Mouse (Mus musculus) lung, embryonic 14.5 days (tissue): ENCODE results near the gene Ralgps1. TPM values are rescaled to one million over a fixed set of nuclear protein-coding genes. Genes with fewer than 3 reads are reported as not detected.

Experiments used
- ATAC-seq: fragments of 200-750 bp; cut with Nextera tagmentation; 2 replicates; pipeline ENCODE4 v1.8.0; 2017; ENCODE audit warnings: mild to moderate bottlenecking, moderate TSS enrichment, moderate library complexity; ENCODE audit not compliant: insufficient read depth
- DNase-seq: peaks from one replicate; pipeline ENCODE4 v3.0.0-alpha.2; 2015
- H3K27ac ChIP-seq: fragments of 300-500 bp; sonication (generic); 2 replicates; pipeline ENCODE4 v1.5.1; 2014; ENCODE audit warnings: low read depth, mild to moderate bottlenecking, moderate library complexity
- H3K27me3 ChIP-seq: fragments of 300-500 bp; sonication (generic); 2 replicates; pipeline ENCODE4 v1.6.1; 2014; ENCODE audit warnings: low read length, control low read depth; ENCODE audit not compliant: insufficient read depth
- H3K36me3 ChIP-seq: fragments of 300-500 bp; sonication (generic); 2 replicates; pipeline ENCODE4 v1.6.1; 2014; ENCODE audit warnings: control low read depth; ENCODE audit not compliant: insufficient read depth
- H3K4me1 ChIP-seq: fragments of 300-500 bp; sonication (generic); 2 replicates; pipeline ENCODE4 v1.6.1; 2014; ENCODE audit warnings: antibody characterized with exemption, control low read depth; ENCODE audit not compliant: insufficient read depth
- H3K4me2 ChIP-seq: fragments of 300-500 bp; sonication (generic); 2 replicates; pipeline ENCODE4 v1.6.1; 2014; ENCODE audit warnings: mild to moderate bottlenecking
- H3K4me3 ChIP-seq: fragments of 300-500 bp; sonication (generic); 2 replicates; pipeline ENCODE4 v1.5.1; 2014; ENCODE audit warnings: low read depth, low read length
- H3K9ac ChIP-seq: fragments of 300-500 bp; sonication (generic); 2 replicates; pipeline ENCODE4 v1.6.1; 2014
- H3K9me3 ChIP-seq: fragments of 300-500 bp; sonication (generic); 2 replicates; pipeline ENCODE4 v1.6.1; 2016; ENCODE audit warnings: low read depth, low read length, control low read depth
- CTCF ChIP-seq: IDR thresholded peaks from 2 replicates; pipeline ENCODE4 v1.5.1; 2016; ENCODE audit warnings: antibody characterized with exemption, low read depth
- WGBS: fragments of 180-500 bp; shearing (Covaris S2); extraction: QIAGEN DNeasy Blood & Tissue Kit; methylation state at CpG from one replicate; pipeline ENCODE4 v1.1.7; 2014; 5-methylcytosine and 5-hydroxymethylcytosine counted together
- polyA plus RNA-seq: library from polyadenylated mRNA; unstranded; fragments of >200 nt; fragmentation: Nextera tagmentation; extraction: Ambion mirVana; gene quantifications from 2 replicates; pipeline ENCODE4 v1.2.1, GENCODE M21; 2014

Gene Ralgps1
- polyA plus RNA-seq, 1 experiment from 2014 or later: 6.1 TPM

DNA sequence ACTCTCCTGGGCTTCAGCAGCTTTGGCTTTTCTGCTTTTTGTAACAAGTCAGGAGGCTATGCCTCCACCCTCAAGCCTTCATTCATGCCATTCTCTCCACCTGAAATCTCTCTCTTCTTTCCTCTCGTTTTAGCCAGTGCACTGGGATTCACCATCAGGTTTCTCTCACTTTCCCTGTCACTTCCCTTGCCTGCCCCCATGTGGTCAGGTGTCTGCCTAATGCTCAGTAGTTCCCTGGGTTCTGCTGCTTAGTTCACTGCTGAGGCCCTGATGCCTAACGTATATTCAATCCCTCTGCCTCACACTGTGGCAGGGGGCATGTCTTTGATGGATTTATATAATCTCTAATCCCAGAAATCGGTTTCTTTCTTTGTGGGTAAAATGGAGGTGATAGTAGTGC is 29.9 kb upstream of the Ralgps1 start:
- ATAC-seq: no peak
- H3K4me3 ChIP-seq: no peak overlapping the region
- no peak overlapping the region for H3K27ac ChIP-seq
- H3K36me3 ChIP-seq: 0 out of 2 replicates have a peak, but pooled peaks cover 5% of the 10 kb centered on the region
- H3K4me1 ChIP-seq: no peaks in the 10 kb centered on the region
- no peak for DNase-seq
- H3K9me3 ChIP-seq: no peaks in the 10 kb centered on the region
- no peak overlapping the region for H3K4me2 ChIP-seq
- peak; percentile 55 for TF ChIP-seq CTCF
- H3K9ac ChIP-seq: no peak overlapping the region
- H3K27me3 ChIP-seq: no peaks in the 10 kb centered on the region
- 23% methylated on average over 3 of the region's 3 CpGs for WGBS

DNA sequence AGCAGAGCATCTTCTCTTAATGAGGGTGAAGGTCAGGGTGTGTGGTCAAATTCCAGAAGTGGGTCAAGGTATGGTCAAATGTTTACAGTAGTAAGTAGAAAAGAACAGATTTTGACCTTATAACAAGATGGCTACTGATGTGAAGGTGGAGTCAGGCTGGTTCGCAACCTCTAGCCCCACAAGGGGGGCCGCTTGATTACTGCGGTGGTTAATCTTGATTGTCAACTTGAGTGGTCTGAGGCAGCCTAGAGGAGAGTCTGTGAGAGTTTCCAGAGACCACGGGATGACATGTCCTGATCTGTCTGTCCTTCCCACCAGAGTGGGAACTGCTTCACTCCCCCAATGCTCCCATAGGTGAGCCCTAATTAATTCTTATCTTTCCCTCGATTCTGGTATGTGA is 29.3 kb upstream of the Ralgps1 start:
- no peak for TF ChIP-seq CTCF
- Histone ChIP-seq H3K4me1 (no peaks in the 10 kb centered on the region), H3K9ac (no peak overlapping the region), H3K27ac (no peak overlapping the region), H3K4me2 (no peak overlapping the region), H3K36me3 (0 out of 2 replicates have a peak, but pooled peaks cover 1% of the 10 kb centered on the region), H3K27me3 (no peaks in the 10 kb centered on the region), H3K9me3 (no peaks in the 10 kb centered on the region), H3K4me3 (no peak overlapping the region)
- 66% methylated on average over 5 of the region's 5 CpGs for WGBS
- no peak for ATAC-seq
- no peak for DNase-seq

DNA sequence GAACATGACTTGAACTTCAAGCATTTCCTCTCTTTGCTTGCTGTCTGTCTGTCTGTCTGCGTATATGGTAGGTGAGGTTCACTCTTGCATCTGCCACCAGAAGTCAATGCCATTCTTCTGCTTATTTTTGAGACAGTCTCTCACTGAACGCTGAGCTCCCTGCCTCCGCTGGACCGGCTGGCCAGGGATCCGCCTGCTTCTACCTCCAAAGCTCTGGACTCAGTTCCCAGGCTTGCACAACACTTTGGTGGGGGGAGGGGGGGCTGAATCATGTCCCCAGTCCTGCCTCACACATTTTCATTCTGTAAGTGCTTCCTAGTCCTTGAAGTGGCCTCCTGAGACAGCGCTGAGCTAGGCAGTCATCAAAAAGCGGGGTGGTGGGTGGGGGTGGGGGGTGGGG is 27.8 kb upstream of the Ralgps1 start:
- no peak overlapping the region for H3K4me2 ChIP-seq
- no peaks in the 10 kb centered on the region for H3K27me3 ChIP-seq
- no peak overlapping the region for H3K4me3 ChIP-seq
- ATAC-seq (no peak), DNase-seq (no peak)
- TF ChIP-seq CTCF: no peak
- no peak overlapping the region for H3K9ac ChIP-seq
- no peaks in the 10 kb centered on the region for H3K4me1 ChIP-seq
- no peaks in the 10 kb centered on the region for H3K9me3 ChIP-seq
- WGBS: 68% methylated on average over 7 of the region's 7 CpGs
- no peak overlapping the region for H3K27ac ChIP-seq
- no peaks in the 10 kb centered on the region for H3K36me3 ChIP-seq

DNA sequence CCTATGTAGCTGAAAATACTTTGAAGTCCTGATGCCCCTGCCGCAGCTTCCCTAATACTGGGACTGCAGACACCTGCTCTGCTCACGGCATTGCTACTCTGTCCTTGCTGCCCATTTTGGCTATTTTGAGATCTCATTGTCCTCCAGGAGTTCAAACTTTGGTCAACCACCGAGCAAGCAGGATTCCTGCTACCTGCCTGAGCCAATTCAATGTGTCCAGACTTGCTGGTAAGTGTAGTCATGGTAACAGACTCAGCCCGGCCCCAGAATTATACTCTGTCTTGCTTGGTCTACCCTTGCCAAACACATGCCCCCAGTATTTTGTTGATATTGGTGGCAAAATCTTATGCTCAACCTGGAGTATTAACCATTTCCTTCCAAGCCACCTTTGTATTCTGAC is 25.8 kb upstream of the Ralgps1 start:
- no peak for ATAC-seq
- Histone ChIP-seq H3K9ac (no peak overlapping the region), H3K4me1 (no peaks in the 10 kb centered on the region), H3K9me3 (no peaks in the 10 kb centered on the region), H3K36me3 (no peaks in the 10 kb centered on the region), H3K4me2 (no peak overlapping the region), H3K27ac (no peak overlapping the region), H3K4me3 (no peak overlapping the region), H3K27me3 (no peaks in the 10 kb centered on the region)
- no peak for DNase-seq
- no peak for TF ChIP-seq CTCF
- 70% methylated on average over 4 of the region's 4 CpGs for WGBS

DNA sequence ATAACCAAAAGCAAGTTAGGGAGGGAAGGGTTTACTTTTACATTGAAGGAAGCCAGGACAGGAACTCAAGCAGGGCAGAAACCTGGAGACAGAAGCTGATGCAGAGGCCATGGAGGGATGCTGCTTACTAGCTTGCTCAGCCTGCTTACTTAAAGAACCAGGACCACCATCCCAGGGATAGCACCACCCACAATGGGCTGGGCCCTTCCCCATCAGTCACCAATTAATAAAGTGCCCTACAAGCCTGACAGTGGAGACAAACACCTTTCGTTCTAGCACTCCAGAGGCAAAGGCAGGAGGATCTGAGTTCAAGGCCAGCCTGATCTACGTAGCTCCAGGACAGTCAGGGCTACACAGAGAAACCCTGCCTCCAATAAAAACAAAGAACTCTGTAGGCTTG is 23.8 kb upstream of the Ralgps1 start:
- no peaks in the 10 kb centered on the region; the same call in 1 of the 2 replicates for H3K9me3 ChIP-seq
- WGBS: 75% methylated on average over 2 of the region's 2 CpGs
- H3K27ac ChIP-seq: no peak overlapping the region
- H3K4me3 ChIP-seq: no peak overlapping the region
- no peak for TF ChIP-seq CTCF
- DNase-seq (no peak), ATAC-seq (no peak)
- H3K4me1 ChIP-seq: no peaks in the 10 kb centered on the region
- no peaks in the 10 kb centered on the region for H3K27me3 ChIP-seq
- no peaks in the 10 kb centered on the region for H3K36me3 ChIP-seq
- no peak overlapping the region for H3K9ac ChIP-seq
- no peak overlapping the region for H3K4me2 ChIP-seq

DNA sequence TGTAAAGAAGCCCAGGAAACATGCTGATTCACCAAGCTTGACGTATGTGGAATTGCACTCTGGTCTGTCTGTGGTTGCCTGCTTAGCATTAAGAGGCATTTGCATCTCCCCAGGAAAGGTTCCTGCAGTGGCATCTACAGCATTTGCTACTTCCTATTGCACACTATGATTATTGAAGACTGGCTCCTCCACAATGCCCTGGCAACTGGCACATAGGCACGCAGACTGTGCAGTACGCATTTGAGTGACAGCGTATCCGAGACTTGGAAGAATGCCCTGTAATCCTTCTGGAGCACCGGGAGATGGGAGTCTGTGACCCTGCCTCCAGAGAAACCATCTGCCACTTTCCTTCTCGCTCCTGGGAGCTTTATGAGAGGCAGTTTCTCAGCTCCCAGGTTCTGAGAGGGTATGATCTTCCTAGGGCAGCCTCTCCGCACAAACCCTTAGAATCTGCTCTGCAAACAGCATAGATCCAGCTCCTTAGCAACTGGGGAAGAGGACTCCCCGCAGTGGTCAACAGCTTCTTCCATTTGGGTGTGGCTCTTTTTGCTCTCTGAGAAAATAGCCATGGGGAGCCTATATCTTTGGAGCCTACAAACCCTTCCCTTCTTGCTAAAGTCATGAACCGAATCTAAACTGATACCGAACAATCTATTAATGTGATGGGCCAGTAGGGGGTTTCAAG is 22.8 kb upstream of the Ralgps1 start:
- Histone ChIP-seq H3K4me3 (no peak overlapping the region), H3K27ac (no peak overlapping the region), H3K4me2 (no peak overlapping the region), H3K9me3 (no peaks in the 10 kb centered on the region; the same call in 1 of the 2 replicates), H3K27me3 (no peaks in the 10 kb centered on the region), H3K9ac (no peak overlapping the region), H3K4me1 (no peaks in the 10 kb centered on the region), H3K36me3 (no peaks in the 10 kb centered on the region)
- ATAC-seq (no peak), DNase-seq (no peak)
- TF ChIP-seq CTCF: no peak
- WGBS: 69% methylated on average over 11 of the region's 11 CpGs

DNA sequence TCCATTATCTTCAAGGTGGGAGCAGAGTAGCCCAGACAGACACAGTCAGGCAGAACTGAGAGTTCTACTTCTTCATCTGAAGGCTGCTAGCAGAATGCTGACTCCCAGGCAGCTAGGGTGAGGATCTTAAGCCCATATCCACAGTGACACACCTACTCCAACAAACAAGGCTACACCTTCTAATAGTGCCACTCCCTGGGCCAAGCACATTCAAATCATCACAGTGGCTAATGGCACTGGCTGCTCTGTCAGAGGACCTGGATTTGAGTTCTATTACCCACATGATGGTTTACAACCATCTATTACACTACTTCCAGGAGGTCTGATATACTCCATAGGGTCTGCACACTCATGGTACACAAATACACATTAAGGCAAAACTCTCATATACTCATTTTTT is 21.7 kb upstream of the Ralgps1 start:
- TF ChIP-seq CTCF: no peak
- no peak overlapping the region for H3K4me3 ChIP-seq
- H3K4me1 ChIP-seq: no peaks in the 10 kb centered on the region
- H3K27ac ChIP-seq: no peak overlapping the region
- H3K36me3 ChIP-seq: no peaks in the 10 kb centered on the region
- ATAC-seq: no peak
- H3K9ac ChIP-seq: no peak overlapping the region
- H3K9me3 ChIP-seq: no peaks in the 10 kb centered on the region; the same call in 1 of the 2 replicates
- DNase-seq: no peak
- H3K27me3 ChIP-seq: no peaks in the 10 kb centered on the region
- no peak overlapping the region for H3K4me2 ChIP-seq
